Mouse (Mus musculus) cerebellum, adult 2 months (tissue): ENCODE measurements at regions not wholly inside any gene's neighbourhood (a gene's known extent, or its start where the extent isn't known, plus 50 kb on each side); places are given as distances from the start of the nearest gene placed in this dataset.

Experiments used
- CTCF ChIP-seq: fragments of 200-500 bp; IDR thresholded peaks from 2 replicates; pipeline ENCODE4 v1.5.1; 2011; ENCODE audit warnings: low read depth, mild to moderate bottlenecking, control low read depth, low read length, moderate library complexity, borderline replicate concordance; ENCODE audit not compliant: insufficient read depth
- POLR2A ChIP-seq: fragments of 200-500 bp; IDR thresholded peaks from 2 replicates; pipeline ENCODE4 v1.6.1; 2011; ENCODE audit warnings: low read length, control low read depth, borderline replicate concordance; ENCODE audit not compliant: insufficient read depth

DNA sequence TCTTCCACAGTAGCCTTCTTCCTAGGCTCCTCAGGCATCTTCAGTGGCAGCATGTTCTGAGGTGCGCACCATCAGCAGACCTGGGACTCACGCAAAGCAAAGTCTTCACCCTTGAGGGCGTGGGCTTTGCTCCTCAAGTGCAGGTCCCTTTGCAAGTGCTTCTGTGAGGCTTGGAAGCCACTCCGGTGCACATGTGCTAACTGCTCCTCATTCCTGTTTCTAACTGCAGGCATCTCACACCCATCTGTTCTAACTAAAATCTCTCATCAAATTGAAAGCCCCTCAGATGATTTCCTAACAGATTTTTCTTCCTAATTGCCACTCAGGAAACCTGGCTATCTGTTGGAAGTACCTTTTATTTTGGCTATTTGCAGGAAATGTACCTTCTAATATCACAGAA is 278.9 kb downstream of the Med10 start:
- TF ChIP-seq CTCF (no peak), POLR2A (no peak)
